Mouse (Mus musculus): Measurements from ENCODE around the gene Ccdc81. TPM values are rescaled to one million over a fixed set of nuclear protein-coding genes. Genes with fewer than 3 reads are reported as not detected.

Ccdc81 gene
- polyA plus RNA-seq, 1 experiment from 2014 or later, result 0.04 TPM

- Histone ChIP-seq H3K36me3 (ENCODE audit: control insufficient read depth, insufficient read depth, low read length) (no peaks in the 10 kb centered on the region), H3K4me2 (replicated peaks; ENCODE audit: low read depth) (no peak overlapping the region), H3K4me3 (ENCODE audit: low read depth, low read length) (no peak overlapping the region), H3K9ac (ENCODE audit: low read length) (no peak overlapping the region), H3K27me3 (ENCODE audit: control insufficient read depth, insufficient read depth, low read length) (no peaks in the 10 kb centered on the region), H3K9me3 (ENCODE audit: control insufficient read depth, low read length) (no peaks in the 10 kb centered on the region), H3K4me1 (replicated peaks; ENCODE audit: control insufficient read depth, insufficient read depth) (no peaks in the 10 kb centered on the region), H3K27ac (replicated peaks) (no peak overlapping the region)
- 79% methylated on average over 8 of the region's 8 CpGs for WGBS
- DNase-seq (ENCODE audit: low spot score), result no peak
- no peak for ATAC-seq (ENCODE audit: low FRiP score, low TSS enrichment)
- TF ChIP-seq EP300 (optimal IDR thresholded peaks at IDR 0.05) (no peak), CTCF (IDR thresholded peaks at IDR 0.05; ENCODE audit: low read depth) (no peak)
Observed at GRCm38 (mm10) chr7:89833521-89833920, 69.9 kb downstream of the Ccdc81 start.

GRCm38 (mm10) chr7:89829201-89829600, 74.2 kb downstream of the Ccdc81 start:
- peak; percentile 21 for DNase-seq (ENCODE audit: low spot score)
- WGBS, result 64% methylated on average over 7 of the region's 7 CpGs

GRCm38 (mm10) chr7:89828436-89829065, 74.9 kb downstream of the Ccdc81 start:
- Histone ChIP-seq H3K27me3 (ENCODE audit: control insufficient read depth, insufficient read depth, low read length) (no peaks in the 10 kb centered on the region), H3K9ac (ENCODE audit: low read length) (no peak overlapping the region), H3K4me1 (replicated peaks; ENCODE audit: control insufficient read depth, insufficient read depth) (no peaks in the 10 kb centered on the region), H3K9me3 (ENCODE audit: control insufficient read depth, low read length) (no peaks in the 10 kb centered on the region), H3K4me3 (ENCODE audit: low read depth, low read length) (no peak overlapping the region), H3K36me3 (ENCODE audit: control insufficient read depth, insufficient read depth, low read length) (no peaks in the 10 kb centered on the region), H3K4me2 (replicated peaks; ENCODE audit: low read depth) (no peak overlapping the region), H3K27ac (replicated peaks) (no peak overlapping the region)
- no peak for TF ChIP-seq EP300 (optimal IDR thresholded peaks at IDR 0.05)
- no peak for TF ChIP-seq CTCF (IDR thresholded peaks at IDR 0.05; ENCODE audit: low read depth)
- DNase-seq (ENCODE audit: low spot score) (no peak), ATAC-seq (ENCODE audit: low FRiP score, low TSS enrichment) (no peak)
- 62% methylated on average over 4 of the region's 4 CpGs for WGBS

More at GRCm38 (mm10) chr7:89829201-89829600, 74.2 kb downstream of the Ccdc81 start:
- H3K9ac ChIP-seq (ENCODE audit: low read length), result no peak overlapping the region
- no peaks in the 10 kb centered on the region for H3K27me3 ChIP-seq (ENCODE audit: control insufficient read depth, insufficient read depth, low read length)
- H3K4me2 ChIP-seq (replicated peaks; ENCODE audit: low read depth), result no peak overlapping the region
- H3K27ac ChIP-seq (replicated peaks), result no peak overlapping the region
- no peak for TF ChIP-seq EP300 (optimal IDR thresholded peaks at IDR 0.05)
- peak; percentile 67 for TF ChIP-seq CTCF (IDR thresholded peaks at IDR 0.05; ENCODE audit: low read depth)
- no peaks in the 10 kb centered on the region for H3K4me1 ChIP-seq (replicated peaks; ENCODE audit: control insufficient read depth, insufficient read depth)
- ATAC-seq (ENCODE audit: low FRiP score, low TSS enrichment), result peak; percentile 68; the same call in 1 of the 2 replicates
- no peak overlapping the region for H3K4me3 ChIP-seq (ENCODE audit: low read depth, low read length)
- no peaks in the 10 kb centered on the region for H3K36me3 ChIP-seq (ENCODE audit: control insufficient read depth, insufficient read depth, low read length)
- H3K9me3 ChIP-seq (ENCODE audit: control insufficient read depth, low read length), result no peaks in the 10 kb centered on the region

Other genes with a start within 250 kb of the Ccdc81 start
- gene Hikeshi, start 37.6 kb upstream of the Ccdc81 start, polyA plus RNA-seq (2015; fragmentation: Nextera tagmentation; extraction: Ambion mirVana), result 69.2 and 72.8 TPM in 2 replicates
- gene Eed, start 77.4 kb upstream of the Ccdc81 start, polyA plus RNA-seq (2015; fragmentation: Nextera tagmentation; extraction: Ambion mirVana), result 35.7 and 38.0 TPM in 2 replicates
- 25.1 and 25.3 TPM in 2 replicates for gene Picalm, start 226.6 kb upstream of the Ccdc81 start, polyA plus RNA-seq (2015; fragmentation: Nextera tagmentation; extraction: Ambion mirVana)